Mouse (Mus musculus): ENCODE data around the gene Mif4gd. TPM values are rescaled to one million over a fixed set of nuclear protein-coding genes. Genes with fewer than 3 reads are reported as not detected.

Gene Mif4gd
- polyA plus RNA-seq, 1 experiment, result 3.6 TPM

DNA sequence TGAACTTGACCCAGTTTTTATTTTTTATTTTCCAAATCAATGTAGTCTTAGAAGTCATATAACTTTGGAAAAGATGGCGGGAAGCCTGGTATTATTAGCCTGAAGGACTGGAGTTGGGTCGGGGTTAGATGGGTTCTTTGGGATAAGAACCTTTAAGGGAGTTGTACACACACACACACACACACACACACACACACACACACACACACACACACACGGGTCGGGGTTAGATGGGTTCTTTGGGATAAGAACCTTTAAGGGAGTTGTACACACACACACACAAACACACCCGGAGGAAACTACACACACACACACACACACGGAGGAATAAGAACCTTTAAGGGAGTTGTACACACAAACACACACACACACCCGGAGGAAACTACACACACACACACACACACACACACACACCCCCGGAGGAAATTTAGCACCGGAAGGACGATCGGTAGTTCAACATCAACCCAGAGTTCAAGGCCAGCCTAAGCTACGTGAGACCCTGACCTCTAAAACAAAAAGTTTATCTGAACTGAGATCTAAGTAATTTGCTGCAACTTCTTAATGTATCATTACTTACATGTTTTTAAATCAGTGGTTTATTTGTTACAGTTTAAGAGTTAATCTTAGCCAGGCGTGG lies 15.8 kb upstream of the Mif4gd start:
- peaks cover 15% of the 10 kb centered on the region for H3K36me3 ChIP-seq (ENCODE audit: control insufficient read depth)
- H3K9me3 ChIP-seq (ENCODE audit: control insufficient read depth, low read length), result no peaks in the 10 kb centered on the region
- H3K27me3 ChIP-seq (ENCODE audit: control insufficient read depth), result no peaks in the 10 kb centered on the region
- H3K4me1 ChIP-seq (ENCODE audit: control insufficient read depth), result peaks cover 37% of the 10 kb centered on the region
- H3K4me3 ChIP-seq (replicated peaks), result peak overlapping the region; percentile 73
- no peak for TF ChIP-seq GATA1 (IDR thresholded peaks at IDR 0.05; ENCODE audit: low read length)
- TF ChIP-seq TAL1 (IDR thresholded peaks at IDR 0.05; ENCODE audit: low read length), result no peak

DNA sequence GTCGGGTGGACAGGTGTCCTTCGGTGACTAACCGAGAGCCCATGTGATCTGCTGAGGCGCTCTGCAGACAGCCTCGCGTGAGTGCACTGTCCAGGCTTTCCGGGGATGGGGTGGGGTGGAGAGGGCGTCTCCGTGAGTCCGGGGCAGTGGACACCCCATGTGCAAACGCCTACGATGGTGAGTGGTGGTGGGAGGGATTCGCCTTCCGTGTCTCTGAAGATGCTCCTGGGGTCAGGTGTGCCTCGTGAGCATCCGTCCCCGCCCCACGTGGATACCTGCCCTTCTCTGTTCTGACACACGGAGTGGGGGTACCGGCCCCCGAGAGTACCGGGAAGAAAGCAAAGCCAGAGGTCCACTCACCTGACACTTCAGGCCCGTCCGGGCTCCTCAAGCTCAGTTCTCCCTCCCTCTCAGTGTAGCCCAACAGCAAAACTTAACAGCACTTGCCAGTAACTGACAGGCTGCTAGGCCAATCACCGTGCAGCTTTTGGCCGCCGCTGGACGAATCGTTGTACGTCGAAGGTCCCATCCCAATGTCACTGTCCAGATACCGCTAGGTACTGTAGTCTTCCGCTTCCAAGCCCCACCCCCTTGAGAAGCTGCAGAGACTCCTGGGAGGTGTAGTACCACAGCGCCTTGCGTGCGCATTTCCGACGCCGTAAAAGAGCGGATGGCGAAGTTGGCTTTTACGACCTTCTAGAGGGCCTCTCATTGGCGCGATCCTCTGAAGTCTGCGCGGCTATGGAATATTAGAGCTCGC lies 15.1 kb upstream of the Mif4gd start, which contains the start of gene Slc25a19:
Gene Slc25a19, minus strand, starts transcription at position 591 of the 760 bp plus-strand sequence.
- TF ChIP-seq GATA1 (IDR thresholded peaks at IDR 0.05; ENCODE audit: low read length), result no peak
- TF ChIP-seq TAL1 (IDR thresholded peaks at IDR 0.05; ENCODE audit: low read length), result no peak
- Histone ChIP-seq H3K27me3 (ENCODE audit: control insufficient read depth) (no peaks in the 10 kb centered on the region), H3K36me3 (ENCODE audit: control insufficient read depth) (peaks cover 22% of the 10 kb centered on the region), H3K4me1 (ENCODE audit: control insufficient read depth) (peaks cover 38% of the 10 kb centered on the region), H3K4me3 (replicated peaks) (peak within 1 kb of the TSS; percentile 73), H3K9me3 (ENCODE audit: control insufficient read depth, low read length) (no peaks in the 10 kb centered on the region)

DNA sequence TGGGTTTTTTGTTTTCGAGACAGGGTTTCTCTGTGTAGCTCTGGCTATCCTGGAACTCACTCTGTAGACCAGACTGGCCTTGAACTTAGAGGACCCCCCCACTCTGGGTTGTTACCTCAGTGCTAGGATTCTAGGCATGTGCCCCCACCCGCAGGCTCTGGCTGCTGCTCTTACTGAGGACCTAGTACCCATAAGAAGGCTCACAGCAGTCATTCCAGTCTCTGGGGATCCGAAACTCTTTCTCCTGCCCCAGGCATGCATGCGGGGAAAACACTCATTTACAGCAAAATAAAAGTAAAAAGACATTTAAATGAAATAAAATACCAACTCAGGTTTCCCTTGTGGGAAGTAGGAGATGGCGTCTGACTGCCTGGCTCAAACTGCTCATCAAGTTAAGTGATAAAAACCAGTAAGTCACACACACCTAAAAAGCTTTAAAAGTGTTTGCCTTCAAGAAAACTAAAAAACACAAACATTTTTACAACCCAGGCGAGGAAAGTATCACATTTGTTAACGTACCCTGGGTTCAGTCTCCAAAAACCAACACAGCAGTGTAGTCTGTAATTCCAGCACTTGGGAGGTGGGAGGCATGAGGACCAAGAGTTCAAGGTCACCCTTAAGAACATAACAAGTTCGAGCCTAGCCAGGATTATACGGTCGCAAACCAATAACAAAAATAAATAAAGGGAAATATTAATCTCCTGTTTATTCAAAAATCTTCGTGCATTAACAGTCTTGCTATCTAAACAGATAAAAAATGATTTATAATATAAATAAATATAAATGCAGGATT lies 14.3 kb upstream of the Mif4gd start:
- H3K4me1 ChIP-seq (ENCODE audit: control insufficient read depth), result peaks cover 38% of the 10 kb centered on the region
- peak overlapping the region; percentile 73 for H3K4me3 ChIP-seq (replicated peaks)
- TF ChIP-seq TAL1 (IDR thresholded peaks at IDR 0.05; ENCODE audit: low read length) (no peak), GATA1 (IDR thresholded peaks at IDR 0.05; ENCODE audit: low read length) (no peak)
- H3K27me3 ChIP-seq (ENCODE audit: control insufficient read depth), result no peaks in the 10 kb centered on the region
- H3K36me3 ChIP-seq (ENCODE audit: control insufficient read depth), result peaks cover 30% of the 10 kb centered on the region
- H3K9me3 ChIP-seq (ENCODE audit: control insufficient read depth, low read length), result no peaks in the 10 kb centered on the region

DNA sequence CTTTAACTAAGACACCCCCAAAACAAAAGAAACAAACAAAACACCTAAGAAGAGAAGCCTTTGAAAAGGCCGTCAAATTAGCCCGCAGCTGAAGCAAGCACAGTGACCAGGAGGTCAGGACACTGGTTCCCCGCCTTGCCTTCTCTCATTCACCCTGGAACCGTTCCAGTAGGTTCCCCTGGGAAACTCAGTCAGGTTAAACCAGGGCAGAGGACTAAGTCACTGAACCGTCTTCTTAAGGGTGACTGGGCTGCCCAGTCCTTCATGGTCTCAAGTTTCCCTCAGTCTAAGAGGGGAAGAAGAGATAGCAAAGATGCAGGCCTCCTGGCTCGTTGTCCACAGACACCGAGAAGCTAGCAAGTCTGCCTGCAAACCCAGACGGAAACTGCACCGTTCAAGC lies 13.1 kb upstream of the Mif4gd start:
- Histone ChIP-seq H3K36me3 (ENCODE audit: control insufficient read depth) (peaks cover 38% of the 10 kb centered on the region), H3K4me1 (ENCODE audit: control insufficient read depth) (peaks cover 31% of the 10 kb centered on the region), H3K27me3 (ENCODE audit: control insufficient read depth) (no peaks in the 10 kb centered on the region), H3K4me3 (replicated peaks) (no peak overlapping the region), H3K9me3 (ENCODE audit: control insufficient read depth, low read length) (no peaks in the 10 kb centered on the region)
- TF ChIP-seq TAL1 (IDR thresholded peaks at IDR 0.05; ENCODE audit: low read length) (no peak), GATA1 (IDR thresholded peaks at IDR 0.05; ENCODE audit: low read length) (no peak)

DNA sequence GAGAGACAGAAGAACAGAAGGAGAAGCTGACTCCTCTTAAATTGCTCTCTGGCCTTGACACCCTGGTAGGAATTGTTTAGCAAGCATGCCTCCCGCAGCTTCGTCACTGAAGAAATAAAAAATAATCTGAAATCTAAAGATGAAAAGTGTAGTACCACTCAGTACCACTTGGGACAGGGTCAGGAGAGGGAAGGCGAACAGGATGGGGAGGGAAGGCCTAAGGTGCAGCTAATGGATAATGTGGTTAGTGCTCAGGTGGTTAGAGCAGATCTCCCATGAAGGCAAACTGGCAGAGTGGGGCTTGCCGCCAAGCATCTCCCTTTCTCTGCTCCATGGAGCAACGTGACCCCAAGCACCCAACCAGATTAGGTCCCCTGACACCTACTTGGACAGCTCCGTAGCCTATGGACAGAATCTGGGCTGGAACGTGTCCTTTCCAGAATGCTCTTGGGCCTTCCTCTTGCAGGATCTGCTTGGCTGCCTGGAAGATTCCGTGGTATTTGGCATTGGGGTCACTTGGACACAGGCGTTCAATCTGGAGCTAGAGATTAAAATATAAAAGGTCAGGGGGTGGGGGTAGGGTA lies 10.8 kb upstream of the Mif4gd start:
- Histone ChIP-seq H3K4me1 (ENCODE audit: control insufficient read depth) (peaks cover 26% of the 10 kb centered on the region), H3K4me3 (replicated peaks) (no peak overlapping the region), H3K36me3 (ENCODE audit: control insufficient read depth) (peaks cover 58% of the 10 kb centered on the region), H3K9me3 (ENCODE audit: control insufficient read depth, low read length) (no peaks in the 10 kb centered on the region), H3K27me3 (ENCODE audit: control insufficient read depth) (no peaks in the 10 kb centered on the region)
- TF ChIP-seq TAL1 (IDR thresholded peaks at IDR 0.05; ENCODE audit: low read length), result no peak
- TF ChIP-seq GATA1 (IDR thresholded peaks at IDR 0.05; ENCODE audit: low read length), result no peak

DNA sequence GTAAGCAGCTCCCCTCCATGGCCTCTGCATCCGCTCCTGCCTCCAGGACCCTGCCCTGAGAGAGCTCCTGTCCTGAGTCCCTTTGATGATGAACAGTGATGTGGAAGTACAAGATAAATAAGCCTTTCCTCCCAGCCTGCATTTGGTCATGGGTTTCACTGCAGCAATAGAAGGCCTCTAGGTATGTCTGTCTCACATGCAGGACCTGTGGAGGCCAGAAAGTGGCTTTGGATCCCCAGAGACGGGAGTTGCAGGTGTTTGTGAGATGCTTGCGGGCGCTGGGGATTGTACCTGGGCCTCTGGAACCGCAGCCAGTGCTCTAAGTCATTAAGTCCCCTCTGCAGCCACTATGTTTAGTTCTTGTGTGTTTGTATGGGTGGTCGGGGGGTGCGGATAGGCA lies 7.2 kb upstream of the Mif4gd start:
- Histone ChIP-seq H3K36me3 (ENCODE audit: control insufficient read depth) (peaks cover 77% of the 10 kb centered on the region), H3K9me3 (ENCODE audit: control insufficient read depth, low read length) (no peaks in the 10 kb centered on the region), H3K27me3 (ENCODE audit: control insufficient read depth) (no peaks in the 10 kb centered on the region), H3K4me1 (ENCODE audit: control insufficient read depth) (peaks cover 10% of the 10 kb centered on the region), H3K4me3 (replicated peaks) (no peak overlapping the region)
- TF ChIP-seq TAL1 (IDR thresholded peaks at IDR 0.05; ENCODE audit: low read length) (no peak), GATA1 (IDR thresholded peaks at IDR 0.05; ENCODE audit: low read length) (no peak)

DNA sequence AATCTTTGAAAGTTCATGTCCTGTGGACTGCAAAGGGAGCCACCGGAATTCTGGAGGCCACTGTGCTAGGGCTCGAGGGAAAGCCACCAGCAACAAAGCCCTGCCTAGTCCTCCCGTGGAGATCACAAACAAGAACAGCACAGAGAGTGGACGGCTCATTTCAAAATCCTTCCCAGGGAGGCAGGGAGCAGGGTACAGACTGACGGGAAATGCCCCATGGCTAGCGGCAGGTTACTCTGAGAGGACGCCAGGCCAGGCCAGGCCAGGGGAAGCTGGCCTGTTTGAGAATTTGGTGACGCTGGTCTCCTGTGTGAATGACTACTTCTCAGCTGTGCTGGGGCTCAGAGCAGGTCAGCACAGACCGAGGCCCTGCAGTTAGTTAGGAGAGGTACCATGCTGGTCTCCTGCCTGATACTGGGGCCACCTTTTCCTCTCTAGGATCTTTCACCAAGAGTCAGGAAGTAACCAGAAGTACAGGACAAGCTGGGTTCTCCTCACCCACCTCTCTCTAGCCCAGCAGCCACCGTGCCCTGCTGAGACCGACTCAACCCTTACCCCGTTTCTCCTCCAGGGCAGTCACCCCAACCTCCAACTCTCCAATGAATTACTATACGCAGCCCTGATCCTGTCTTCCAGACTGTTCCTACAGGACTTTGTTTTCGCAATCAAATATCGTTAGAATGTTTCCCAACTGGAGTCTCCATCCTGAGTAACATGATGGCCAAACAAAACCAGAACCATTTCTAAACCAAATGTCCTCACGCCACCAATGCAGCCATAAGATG lies 6.2 kb upstream of the Mif4gd start:
- no peak overlapping the region for H3K4me3 ChIP-seq (replicated peaks)
- H3K4me1 ChIP-seq (ENCODE audit: control insufficient read depth), result peaks cover 17% of the 10 kb centered on the region
- H3K36me3 ChIP-seq (ENCODE audit: control insufficient read depth), result peaks cover 81% of the 10 kb centered on the region
- no peak for TF ChIP-seq GATA1 (IDR thresholded peaks at IDR 0.05; ENCODE audit: low read length)
- no peak for TF ChIP-seq TAL1 (IDR thresholded peaks at IDR 0.05; ENCODE audit: low read length)
- no peaks in the 10 kb centered on the region for H3K9me3 ChIP-seq (ENCODE audit: control insufficient read depth, low read length)
- H3K27me3 ChIP-seq (ENCODE audit: control insufficient read depth), result no peaks in the 10 kb centered on the region

DNA sequence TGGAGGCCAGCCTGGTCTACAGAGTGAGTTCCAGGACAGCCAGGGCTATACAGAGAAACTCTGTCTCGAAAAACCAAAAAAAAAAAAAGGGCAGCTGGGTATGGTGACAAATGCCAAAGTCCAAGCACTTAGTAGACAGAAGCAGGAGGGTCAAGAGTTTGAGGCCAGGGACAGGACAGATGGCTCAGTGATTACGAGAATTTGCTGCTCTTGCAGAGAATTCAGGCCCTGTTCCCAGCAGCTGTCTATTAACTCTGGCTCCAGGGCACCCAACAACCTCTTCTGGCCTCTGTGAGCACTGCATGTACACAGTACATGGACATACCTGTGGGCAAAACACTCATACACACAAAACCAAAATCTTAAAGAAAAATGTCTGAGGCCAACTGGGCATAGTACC lies 5.2 kb upstream of the Mif4gd start:
- no peaks in the 10 kb centered on the region for H3K27me3 ChIP-seq (ENCODE audit: control insufficient read depth)
- peaks cover 72% of the 10 kb centered on the region for H3K36me3 ChIP-seq (ENCODE audit: control insufficient read depth)
- H3K4me3 ChIP-seq (replicated peaks), result no peak overlapping the region
- H3K9me3 ChIP-seq (ENCODE audit: control insufficient read depth, low read length), result no peaks in the 10 kb centered on the region
- peaks cover 23% of the 10 kb centered on the region for H3K4me1 ChIP-seq (ENCODE audit: control insufficient read depth)
- TF ChIP-seq GATA1 (IDR thresholded peaks at IDR 0.05; ENCODE audit: low read length) (no peak), TAL1 (IDR thresholded peaks at IDR 0.05; ENCODE audit: low read length) (no peak)

Data from erythroblast, embryonic 14.5 days (primary cell).